Mouse (Mus musculus) small intestine, adult 2 months (tissue): ENCODE results near the gene Prcd.

ENCODE experiments used
- CTCF ChIP-seq: fragments of 200-500 bp; IDR thresholded peaks from 2 replicates; pipeline ENCODE4 v1.5.1; 2012; ENCODE audit warnings: low read depth, mild to moderate bottlenecking, control low read depth, inconsistent platforms, low read length, moderate library complexity, mixed read lengths; ENCODE audit not compliant: insufficient replicate concordance, insufficient read length; ENCODE audit errors: extremely low read depth
- POLR2A ChIP-seq: fragments of 200-500 bp; IDR thresholded peaks from 2 replicates; pipeline ENCODE4 v1.6.1; 2012; ENCODE audit warnings: low read depth, mild to moderate bottlenecking, control low read depth, inconsistent platforms, low read length, moderate library complexity

DNA sequence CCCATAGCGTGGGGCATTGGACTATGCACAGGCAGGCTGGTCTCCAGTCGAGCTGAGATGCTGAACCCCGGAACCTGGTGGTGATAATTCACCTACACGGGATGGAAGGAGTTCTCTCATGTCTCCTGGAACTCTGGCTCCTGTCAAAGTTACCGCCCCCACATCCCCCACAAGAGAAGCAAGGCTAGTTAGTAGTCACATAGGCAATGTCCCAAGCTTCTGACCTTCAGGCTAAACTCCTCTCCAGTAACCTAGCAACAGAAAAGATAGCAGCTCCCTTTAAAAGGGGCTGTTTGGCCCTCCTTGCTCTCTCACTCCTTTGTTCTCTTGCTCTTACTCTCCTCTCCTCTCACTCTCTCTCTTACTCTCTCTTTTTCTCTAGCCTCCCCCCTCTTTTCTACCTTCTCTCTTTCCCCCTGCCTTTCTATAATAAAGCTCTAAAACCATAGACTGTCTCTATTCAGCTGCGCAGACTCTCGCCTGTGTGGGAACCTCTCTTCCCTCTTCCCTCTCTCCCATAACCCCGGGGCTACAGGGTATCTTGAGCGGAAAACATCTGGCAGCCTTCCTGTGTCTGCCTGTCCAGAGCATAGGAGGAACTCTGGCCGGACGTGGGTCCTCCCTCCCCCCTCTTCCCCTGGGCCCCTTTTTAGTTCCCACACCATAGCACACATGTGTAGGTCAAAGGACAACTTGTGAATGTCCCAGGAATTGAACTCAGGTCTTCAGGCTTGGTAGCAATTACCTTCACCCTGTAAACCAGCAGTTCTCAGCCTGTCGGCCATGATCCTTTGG is 23.0 kb upstream of the Prcd start:
- TF ChIP-seq POLR2A, result no peak
- no peak for TF ChIP-seq CTCF
